Mouse (Mus musculus) CH12.LX (cell line): Measurements from ENCODE around the gene Becn1.

ENCODE experiments used
- CHD2 ChIP-seq: IDR thresholded peaks from 2 replicates; pipeline ENCODE4 v1.6.1; 2011; ENCODE audit warnings: low read length, improper control_type of control experiment
- CTCF ChIP-seq, 2 experiments: IDR thresholded peaks in 1 of 2; conservative IDR thresholded peaks in 1 of 2; 2 replicates each; pipeline ENCODE4 v1.5.1; 2011 to 2012; ENCODE audit warnings: low read depth in 2 of 2, low read length in 2 of 2, improper control_type of control experiment in 1 of 2, inconsistent platforms in 1 of 2, mild to moderate bottlenecking in 1 of 2, moderate library complexity in 1 of 2
- ELF1 ChIP-seq: IDR thresholded peaks from 2 replicates; pipeline ENCODE4 v1.6.1; 2014; ENCODE audit warnings: low read depth, mild to moderate bottlenecking, inconsistent platforms, low read length, improper control_type of control experiment
- JUND ChIP-seq: conservative IDR thresholded peaks from 2 replicates; pipeline ENCODE4 v1.6.1; 2011; ENCODE audit warnings: low read depth, low read length, improper control_type of control experiment
- MAX ChIP-seq: IDR thresholded peaks from 2 replicates; pipeline ENCODE4 v1.6.1; 2011; ENCODE audit warnings: low read length, improper control_type of control experiment
- MAZ ChIP-seq: IDR thresholded peaks from 2 replicates; pipeline ENCODE4 v1.6.1; 2012; ENCODE audit warnings: low read depth, mild to moderate bottlenecking, inconsistent platforms, low read length, improper control_type of control experiment, moderate library complexity
- MEF2A ChIP-seq: IDR thresholded peaks from 2 replicates; pipeline ENCODE4 v1.6.1; 2014; ENCODE audit warnings: low read depth, mild to moderate bottlenecking, inconsistent platforms, low read length, improper control_type of control experiment, borderline replicate concordance
- MXI1 ChIP-seq: IDR thresholded peaks from 2 replicates; pipeline ENCODE4 v1.6.1; 2011; ENCODE audit warnings: mild to moderate bottlenecking, low read depth, low read length, improper control_type of control experiment

DNA sequence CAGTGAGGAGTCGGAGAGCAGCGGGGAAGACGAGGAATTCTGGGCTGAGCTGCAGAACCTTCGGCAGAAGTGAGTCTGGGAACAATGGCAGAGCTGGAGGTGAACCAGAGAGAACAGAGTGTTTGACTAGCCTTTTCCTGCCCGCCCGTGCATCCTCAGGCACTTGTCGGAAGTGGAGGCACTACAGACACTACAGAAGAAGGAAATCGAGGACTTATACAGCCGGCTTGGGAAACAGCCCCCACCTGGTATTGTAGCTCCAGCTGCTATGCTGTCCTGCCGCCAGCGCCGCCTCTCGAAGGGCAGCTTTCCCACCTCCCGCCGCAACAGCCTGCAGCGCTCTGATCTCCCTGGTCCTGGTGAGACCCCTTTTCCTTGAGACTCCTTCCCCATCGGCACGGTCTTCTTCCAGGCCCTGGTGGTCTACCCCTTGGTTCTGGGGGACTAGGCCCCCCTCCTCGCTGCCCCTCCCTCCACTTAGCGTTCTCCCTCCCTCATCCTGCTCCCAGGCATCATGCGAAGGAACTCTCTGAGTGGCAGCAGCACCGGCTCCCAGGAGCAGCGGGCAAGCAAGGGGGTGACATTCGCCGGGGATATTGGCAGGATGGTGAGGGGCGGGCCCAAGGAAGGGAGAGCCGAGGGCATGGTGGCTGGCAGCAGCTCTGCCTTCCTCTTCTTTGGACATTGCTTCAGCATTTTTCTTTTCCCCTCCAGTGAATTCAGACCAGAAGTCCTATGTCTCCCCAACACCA, 25.6 kb downstream of the Becn1 start:
- TF ChIP-seq CTCF (conservative IDR thresholded peaks at IDR 0.05 in 1 of 2, IDR thresholded peaks at IDR 0.05 in 1 of 2; ENCODE audit: low read depth in 2 of 2, low read length in 2 of 2), result no peak
- no peak for TF ChIP-seq MXI1
- no peak for TF ChIP-seq MAZ
- TF ChIP-seq CHD2, result no peak
- TF ChIP-seq MAX, result no peak
- no peak for TF ChIP-seq ELF1
- no peak for TF ChIP-seq JUND
- no peak for TF ChIP-seq MEF2A
